Mouse (Mus musculus) erythroblast, embryonic 14.5 days (primary cell): ENCODE results near the gene Vti1a.

ENCODE experiments used
- GATA1 ChIP-seq: IDR thresholded peaks from 2 replicates; pipeline ENCODE4 v1.6.1; 2012; ENCODE audit warnings: low read length, inconsistent platforms, mixed read lengths
- TAL1 ChIP-seq: IDR thresholded peaks from 3 replicates; pipeline ENCODE4 v1.6.1; 2012; ENCODE audit warnings: low read length, inconsistent platforms, mixed read lengths

GRCm38 (mm10) chr19:55315452-55316108 lies 515 bp upstream of the Vti1a start, which contains the start of gene Zdhhc6:
- no peak for TF ChIP-seq TAL1
- no peak for TF ChIP-seq GATA1
